Mouse (Mus musculus) lung, adult 2 months (tissue): Measurements from ENCODE around the gene Gramd4.

Experiments used
- CTCF ChIP-seq: fragments of 200-500 bp; IDR thresholded peaks from 2 replicates; pipeline ENCODE4 v1.5.1; 2011; ENCODE audit warnings: mild to moderate bottlenecking, low read length, control low read depth; ENCODE audit not compliant: insufficient read depth
- POLR2A ChIP-seq: fragments of 200-500 bp; IDR thresholded peaks from 2 replicates; pipeline ENCODE4 v1.6.1; 2011; ENCODE audit warnings: low read depth, mild to moderate bottlenecking, control low read depth, low read length, borderline replicate concordance; ENCODE audit errors: extremely low read depth

- TF ChIP-seq CTCF (no peak), POLR2A (no peak)
These were observed 93.1 kb downstream of the Gramd4 start for GRCm38 (mm10) chr15:86150593-86150992.
